Mouse (Mus musculus) adrenal gland, adult 8-10 months (tissue): ENCODE measurements around the gene Dnajc17. TPM values are rescaled to one million over a fixed set of nuclear protein-coding genes. Genes with fewer than 3 reads are reported as not detected.

Experiments
- DNase-seq: peaks from one replicate; pipeline ENCODE4 v3.0.0; 2022
- total RNA-seq, 4 experiments: library from RNA; stranded (reverse); gene quantifications; 2 replicates each; pipeline ENCODE4 v1.2.4; 2022

Gene Dnajc17
- total RNA-seq, 4 experiments from 2014 or later = 16.5 to 24.6 (median 20.8) TPM

- DNase-seq = no peak
These were observed 10.5 kb downstream of the Dnajc17 start for GRCm38 (mm10) chr2:119198049-119198448.

- DNase-seq = no peak
These were observed 11.1 kb downstream of the Dnajc17 start for GRCm38 (mm10) chr2:119197493-119197892.

- no peak for DNase-seq
These were observed 12.1 kb downstream of the Dnajc17 start for GRCm38 (mm10) chr2:119196316-119197108.

- no peak for DNase-seq
These were observed 14.5 kb downstream of the Dnajc17 start for GRCm38 (mm10) chr2:119194140-119194539.

GRCm38 (mm10) chr2:119190969-119191368 lies 17.6 kb downstream of the Dnajc17 start:
- DNase-seq = no peak

- DNase-seq = peak; percentile 67
These were observed 19.4 kb downstream of the Dnajc17 start for GRCm38 (mm10) chr2:119189029-119189710.

- DNase-seq = no peak
These were observed 25.7 kb downstream of the Dnajc17 start for GRCm38 (mm10) chr2:119182914-119183313.

- DNase-seq = no peak
These were observed 31.1 kb downstream of the Dnajc17 start for GRCm38 (mm10) chr2:119177384-119177939.

GRCm38 (mm10) chr2:119176761-119177160 lies 31.8 kb downstream of the Dnajc17 start:
- no peak for DNase-seq

GRCm38 (mm10) chr2:119175614-119176013 lies 33.0 kb downstream of the Dnajc17 start:
- DNase-seq = no peak

- no peak for DNase-seq
These were observed 33.7 kb downstream of the Dnajc17 start for GRCm38 (mm10) chr2:119174866-119175265.

- DNase-seq = no peak
These were observed 34.5 kb downstream of the Dnajc17 start, which contains the start of gene Gm14137 for GRCm38 (mm10) chr2:119173991-119174651. Gene Gm14137 (plus strand): TSS chr2:119174509.

GRCm38 (mm10) chr2:119172862-119173576 lies 35.6 kb downstream of the Dnajc17 start:
- peak; percentile 74 for DNase-seq

- DNase-seq = no peak
These were observed 36.1 kb downstream of the Dnajc17 start for GRCm38 (mm10) chr2:119172446-119172845.

GRCm38 (mm10) chr2:119171574-119171973 lies 37.0 kb downstream of the Dnajc17 start:
- DNase-seq = no peak

- no peak for DNase-seq
These were observed 38.3 kb downstream of the Dnajc17 start for GRCm38 (mm10) chr2:119170282-119170681.

GRCm38 (mm10) chr2:119167866-119168256 lies 40.7 kb downstream of the Dnajc17 start:
- no peak for DNase-seq

GRCm38 (mm10) chr2:119166901-119167865 lies 41.4 kb downstream of the Dnajc17 start, which contains the start of gene Gchfr:
Gene Gchfr (plus strand): TSS chr2:119167773.
- DNase-seq = peak; percentile 60

- no peak for DNase-seq
These were observed 43.2 kb downstream of the Dnajc17 start for GRCm38 (mm10) chr2:119165401-119165800.

- DNase-seq = no peak
These were observed 44.6 kb downstream of the Dnajc17 start for GRCm38 (mm10) chr2:119163999-119164398.

- DNase-seq = no peak
These were observed 45.5 kb downstream of the Dnajc17 start for GRCm38 (mm10) chr2:119163135-119163534.
